Mouse (Mus musculus) MEL (cell line): ENCODE data around the gene Pafah1b2. TPM values are rescaled to one million over a fixed set of nuclear protein-coding genes. Genes with fewer than 3 reads are reported as not detected.
A peak's percentile ranks its signal among the peaks of the same experiment; 100 is the strongest.

ENCODE experiments used
- DNase-seq: peaks from one replicate; pipeline ENCODE4 v3.0.0; 2011; ENCODE audit warnings: low read depth, low spot score
- H3K27ac ChIP-seq: 2 replicates; pipeline ENCODE4 v1.5.1; 2012; ENCODE audit warnings: low read depth, mild to moderate bottlenecking, control low read depth, low read length, moderate library complexity; ENCODE audit not compliant: control insufficient read depth
- H3K27me3 ChIP-seq, 2 experiments: fragments of 150-350 bp in 1 of 2; sonication (generic) in 1 of 2; 2 replicates each; pipeline ENCODE4 v1.6.1; 2012; ENCODE audit warnings: low read length in 2 of 2, mild to moderate bottlenecking in 2 of 2, improper control_type of control experiment in 1 of 2, moderate library complexity in 1 of 2; ENCODE audit not compliant: insufficient read depth in 2 of 2, control insufficient read depth in 1 of 2
- H3K36me3 ChIP-seq, 2 experiments: 2 replicates each; pipeline ENCODE4 v1.6.1; 2012 to 2014; ENCODE audit warnings: low read length in 2 of 2, improper control_type of control experiment in 1 of 2, inconsistent platforms in 1 of 2, mild to moderate bottlenecking in 1 of 2; ENCODE audit not compliant: insufficient read depth in 2 of 2, control insufficient read depth in 1 of 2
- H3K4me1 ChIP-seq, 2 experiments: fragments of 150-350 bp in 1 of 2; sonication (generic) in 1 of 2; 2 replicates each; pipeline ENCODE4 v1.6.1; 2012; ENCODE audit warnings: low read length in 2 of 2, improper control_type of control experiment in 1 of 2, mild to moderate bottlenecking in 1 of 2; ENCODE audit not compliant: insufficient read depth in 2 of 2, control insufficient read depth in 1 of 2
- H3K4me3 ChIP-seq, 2 experiments: fragments of 150-350 bp in 1 of 2; sonication (generic) in 1 of 2; 2 replicates each; pipeline ENCODE4 v1.5.1; 2012; ENCODE audit warnings: low read depth in 2 of 2, low read length in 2 of 2, mild to moderate bottlenecking in 2 of 2, moderate library complexity in 2 of 2, control low read depth in 1 of 2, improper control_type of control experiment in 1 of 2; ENCODE audit not compliant: control insufficient read depth in 1 of 2, insufficient read depth in 1 of 2
- H3K79me2 ChIP-seq: 2 replicates; pipeline ENCODE4 v1.6.1; 2012; ENCODE audit warnings: mild to moderate bottlenecking, low read length, moderate library complexity; ENCODE audit not compliant: control insufficient read depth, poor library complexity, insufficient read depth
- H3K9ac ChIP-seq: 2 replicates; pipeline ENCODE4 v1.6.1; 2012; ENCODE audit warnings: low read depth, mild to moderate bottlenecking, control low read depth, low read length, moderate library complexity; ENCODE audit not compliant: control insufficient read depth, poor library complexity, severe bottlenecking
- H3K9me3 ChIP-seq: fragments of 150-350 bp; sonication (generic); replicated peaks from 2 replicates; pipeline ENCODE4 v1.6.1; 2012; ENCODE audit warnings: mild to moderate bottlenecking, low read length, improper control_type of control experiment, moderate library complexity; ENCODE audit not compliant: insufficient read depth
- BHLHE40 ChIP-seq: IDR thresholded peaks from 2 replicates; pipeline ENCODE4 v1.6.1; 2012; ENCODE audit warnings: low read depth, mild to moderate bottlenecking, inconsistent platforms, low read length, improper control_type of control experiment, borderline replicate concordance
- CHD2 ChIP-seq: IDR thresholded peaks from 2 replicates; pipeline ENCODE4 v1.6.1; 2011; ENCODE audit warnings: low read length, improper control_type of control experiment
- CTCF ChIP-seq, 3 experiments: IDR thresholded peaks in 2 of 3; conservative IDR thresholded peaks in 1 of 3; 2 replicates each; pipeline ENCODE4 v1.5.1; 2011 to 2012; ENCODE audit warnings: low read length in 3 of 3, low read depth in 2 of 3, mild to moderate bottlenecking in 2 of 3, improper control_type of control experiment in 1 of 3, inconsistent platforms in 1 of 3, mixed read lengths in 1 of 3, moderate library complexity in 1 of 3; ENCODE audit not compliant: control insufficient read depth in 1 of 3, insufficient read depth in 1 of 3, poor library complexity in 1 of 3, severe bottlenecking in 1 of 3
- ELF1 ChIP-seq: IDR thresholded peaks from 2 replicates; pipeline ENCODE4 v1.6.1; 2014; ENCODE audit warnings: low read depth, mild to moderate bottlenecking, inconsistent platforms, low read length, improper control_type of control experiment, moderate library complexity
- EP300 ChIP-seq, 2 experiments: IDR thresholded peaks; 2 replicates each; pipeline ENCODE4 v1.6.1; 2011; ENCODE audit warnings: improper control_type of control experiment in 2 of 2, low read length in 2 of 2, low read depth in 1 of 2, mild to moderate bottlenecking in 1 of 2
- HCFC1 ChIP-seq: IDR thresholded peaks from 2 replicates; pipeline ENCODE4 v1.6.1; 2012; ENCODE audit warnings: low read depth, mild to moderate bottlenecking, inconsistent platforms, low read length, improper control_type of control experiment, moderate library complexity
- MAX ChIP-seq: IDR thresholded peaks from 2 replicates; pipeline ENCODE4 v1.6.1; 2011; ENCODE audit warnings: low read length, improper control_type of control experiment
- MAZ ChIP-seq: IDR thresholded peaks from 2 replicates; pipeline ENCODE4 v1.6.1; 2012; ENCODE audit warnings: low read depth, mild to moderate bottlenecking, inconsistent platforms, low read length, improper control_type of control experiment
- MEF2A ChIP-seq: IDR thresholded peaks from 2 replicates; pipeline ENCODE4 v1.6.1; 2014; ENCODE audit warnings: low read depth, mild to moderate bottlenecking, inconsistent platforms, low read length, improper control_type of control experiment; ENCODE audit not compliant: poor library complexity, insufficient replicate concordance, severe bottlenecking; ENCODE audit errors: extremely low read depth
- MYB ChIP-seq: IDR thresholded peaks from 2 replicates; pipeline ENCODE4 v1.6.1; 2011; ENCODE audit warnings: mild to moderate bottlenecking, low read depth, low read length, improper control_type of control experiment
- MYC ChIP-seq: IDR thresholded peaks from 2 replicates; pipeline ENCODE4 v1.6.1; 2011; ENCODE audit warnings: low read depth, mild to moderate bottlenecking, low read length, improper control_type of control experiment, moderate library complexity
- NELFE ChIP-seq: IDR thresholded peaks from 2 replicates; pipeline ENCODE4 v1.6.1; 2011; ENCODE audit warnings: low read depth, low read length, improper control_type of control experiment
- NRF1 ChIP-seq: IDR thresholded peaks from 2 replicates; pipeline ENCODE4 v1.6.1; 2014; ENCODE audit warnings: low read depth, mild to moderate bottlenecking, inconsistent platforms, low read length, improper control_type of control experiment, moderate library complexity; ENCODE audit not compliant: poor library complexity, insufficient read depth, severe bottlenecking
- POLR2AphosphoS2 ChIP-seq: IDR thresholded peaks from 2 replicates; pipeline ENCODE4 v1.6.1; 2011; ENCODE audit warnings: low read length, improper control_type of control experiment
- RAD21 ChIP-seq: IDR thresholded peaks from 2 replicates; pipeline ENCODE4 v1.6.1; 2011; ENCODE audit warnings: mild to moderate bottlenecking, low read depth, low read length, improper control_type of control experiment
- RCOR1 ChIP-seq: IDR thresholded peaks from 2 replicates; pipeline ENCODE4 v1.6.1; 2012; ENCODE audit warnings: low read depth, mild to moderate bottlenecking, inconsistent platforms, low read length, improper control_type of control experiment
- SMC3 ChIP-seq: IDR thresholded peaks from 2 replicates; pipeline ENCODE4 v1.6.1; 2011; ENCODE audit warnings: low read depth, low read length, improper control_type of control experiment
- TBP ChIP-seq: IDR thresholded peaks from 2 replicates; pipeline ENCODE4 v1.8.0; 2011; ENCODE audit warnings: low read depth, low read length, improper control_type of control experiment
- USF1 ChIP-seq: IDR thresholded peaks from 2 replicates; pipeline ENCODE4 v1.6.1; 2014; ENCODE audit warnings: low read depth, mild to moderate bottlenecking, inconsistent platforms, low read length, improper control_type of control experiment, moderate library complexity
- ZC3H11A ChIP-seq: IDR thresholded peaks from 2 replicates; pipeline ENCODE4 v1.6.1; 2012; ENCODE audit warnings: low read depth, mild to moderate bottlenecking, inconsistent platforms, low read length, improper control_type of control experiment
- ZMIZ1 ChIP-seq: IDR thresholded peaks from 2 replicates; pipeline ENCODE4 v1.6.1; 2012; ENCODE audit warnings: low read depth, mild to moderate bottlenecking, inconsistent platforms, low read length, improper control_type of control experiment, moderate library complexity
- polyA plus RNA-seq, 2 experiments: library from polyadenylated mRNA; stranded (reverse) in 1 of 2; unstranded in 1 of 2; fragments of >175 nt in 1 of 2; fragments of >200 nt in 1 of 2; gene quantifications; 2 replicates each; pipeline versions ENCODE4 v1.2.1 to v1.2.4; 2012; ENCODE audit warnings: low replicate concordance in 2 of 2, low read depth in 1 of 2; ENCODE audit not compliant: insufficient read length in 2 of 2, insufficient read depth in 1 of 2, missing spikeins in 1 of 2
- total RNA-seq: library from RNA; depleted of rRNA; stranded (reverse); fragments of 300-350 nt; gene quantifications from 2 replicates; pipeline ENCODE4 v1.2.3, GENCODE M21; 2012

Gene Pafah1b2
- total and polyA plus RNA-seq, 3 experiments: 127 to 178 (median 131) TPM

DNA sequence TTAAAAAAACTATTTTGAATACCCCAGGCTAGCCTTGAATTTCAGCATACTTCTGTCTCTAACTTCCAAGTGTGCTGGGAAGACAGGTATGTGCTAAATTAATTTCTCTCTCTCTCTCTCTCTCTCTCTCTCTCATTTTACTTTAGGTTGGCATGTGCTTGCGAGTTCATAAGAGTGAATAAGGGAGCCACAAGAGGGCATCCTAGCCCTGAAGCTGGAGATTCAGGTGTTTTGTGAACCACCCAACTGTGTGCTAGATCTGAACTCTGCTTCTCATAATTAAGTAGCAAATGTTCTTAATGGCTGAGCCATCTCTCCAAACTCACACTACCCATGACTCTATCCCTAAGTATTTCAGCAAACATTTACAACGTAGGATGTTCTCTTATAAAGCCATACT lies 35.6 kb downstream of the Pafah1b2 start:
- Histone ChIP-seq H3K4me3 (no peak overlapping the region), H3K4me1 (peaks cover 15 to 16% of the 10 kb centered on the region in 2 experiments), H3K27me3 (no peaks in the 10 kb centered on the region), H3K9me3 (no peaks in the 10 kb centered on the region), H3K9ac (no peak overlapping the region), H3K36me3 (peaks cover 31 to 46% of the 10 kb centered on the region in 2 experiments), H3K79me2 (peaks cover 39% of the 10 kb centered on the region)
- no peak for DNase-seq
- TF ChIP-seq CTCF (IDR thresholded peaks at IDR 0.05 in 2 of 3, conservative IDR thresholded peaks at IDR 0.05 in 1 of 3; ENCODE audit: control insufficient read depth in 1 of 3, insufficient read depth in 1 of 3, low read depth in 2 of 3, low read length in 3 of 3, poor library complexity in 1 of 3, severe bottlenecking in 1 of 3) (peak in 1 of 3 experiments; percentile 34; a peak in 3 of 6 replicates), SMC3 (peak; percentile 21), NRF1 (no peak), MYC (no peak), POLR2AphosphoS2 (no peak), MYB (no peak), MEF2A (no peak), RAD21 (peak; percentile 23), EP300 (IDR thresholded peaks at IDR 0.05; ENCODE audit: low read depth in 1 of 2, low read length in 2 of 2) (no peak), ELF1 (no peak), RCOR1 (no peak), TBP (no peak), MAX (no peak), CHD2 (no peak), MAZ (no peak), NELFE (no peak), ZC3H11A (no peak), USF1 (no peak)
- TF ChIP-seq, all 39 proteins: peak for 3
- H3K27ac ChIP-seq: no peak overlapping the region

DNA sequence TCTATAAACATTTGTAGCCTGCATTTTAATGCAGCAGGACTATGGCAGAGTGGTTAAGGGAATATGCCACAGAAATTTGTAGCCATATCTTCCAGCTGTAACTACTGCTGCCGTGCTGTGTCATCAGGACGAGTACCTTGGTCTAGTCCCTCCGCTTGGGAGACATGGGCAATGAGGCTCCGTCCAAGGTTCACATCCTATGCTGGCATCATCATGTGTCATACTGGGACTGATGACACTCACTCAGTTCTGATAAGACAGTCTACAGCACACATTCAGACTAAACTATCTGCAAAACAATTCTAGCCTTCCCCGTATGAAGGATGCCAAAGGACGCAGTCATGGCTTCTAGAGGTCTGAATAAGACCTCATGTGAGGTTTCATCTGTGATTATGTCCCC lies 48.9 kb downstream of the Pafah1b2 start:
- peaks cover 0 to 31% of the 10 kb centered on the region in 2 experiments; a peak in 2 of 4 replicates for H3K36me3 ChIP-seq

More for the DNA sequence above, 48.9 kb downstream of the Pafah1b2 start:
- H3K79me2 ChIP-seq: no peaks in the 10 kb centered on the region; the same call in 1 of the 2 replicates
- no peak overlapping the region for H3K4me3 ChIP-seq
- H3K27ac ChIP-seq: no peak overlapping the region
- H3K27me3 ChIP-seq: no peaks in the 10 kb centered on the region
- no peak for DNase-seq
- TF ChIP-seq HCFC1 (no peak), MYC (no peak), RCOR1 (no peak), BHLHE40 (no peak), ZMIZ1 (no peak), MAX (no peak), CHD2 (no peak)
- TF ChIP-seq, all 39 proteins: peak for 0
- Histone ChIP-seq H3K4me1 (no peaks in the 10 kb centered on the region), H3K9me3 (no peaks in the 10 kb centered on the region), H3K9ac (no peak overlapping the region)
